Mouse (Mus musculus) liver, embryonic 14.5 days (tissue): ENCODE results near the gene Gm21981. TPM values are rescaled to one million over a fixed set of nuclear protein-coding genes. Genes with fewer than 3 reads are reported as not detected.

ENCODE experiments used
- ATAC-seq: fragments of 200-750 bp; cut with Nextera tagmentation; 2 replicates; pipeline ENCODE4 v1.8.0; 2017; ENCODE audit warnings: moderate number of reproducible peaks, mild to moderate bottlenecking, moderate library complexity; ENCODE audit not compliant: insufficient read depth
- DNase-seq, 3 experiments: peaks; one replicate each; pipeline ENCODE4 v3.0.0-alpha.2; 2012 to 2013; ENCODE audit warnings: low read depth in 3 of 3, low spot score in 3 of 3
- H3K27ac ChIP-seq: fragments of 300-500 bp; sonication (generic); 2 replicates; pipeline ENCODE4 v1.5.1; 2014; ENCODE audit warnings: moderate library complexity, mild to moderate bottlenecking, control low read depth, inconsistent platforms
- H3K27me3 ChIP-seq: fragments of 300-500 bp; sonication (generic); 2 replicates; pipeline ENCODE4 v1.6.1; 2014; ENCODE audit warnings: mild to moderate bottlenecking, low read length, moderate library complexity; ENCODE audit not compliant: control insufficient read depth, insufficient read depth
- H3K36me3 ChIP-seq: fragments of 300-500 bp; sonication (generic); replicated peaks from 2 replicates; pipeline ENCODE4 v1.6.1; 2014; ENCODE audit warnings: low read depth; ENCODE audit not compliant: control insufficient read depth, insufficient read depth
- H3K4me1 ChIP-seq, 2 experiments: fragments of 200-500 bp in 1 of 2; fragments of 300-500 bp in 1 of 2; sonication (generic) in 1 of 2; replicated peaks; 2 replicates each; pipeline ENCODE4 v1.6.1; 2012 to 2014; ENCODE audit warnings: antibody characterized with exemption in 1 of 2, inconsistent platforms in 1 of 2, low read length in 1 of 2; ENCODE audit not compliant: control insufficient read depth in 2 of 2, insufficient read depth in 2 of 2
- H3K4me2 ChIP-seq: fragments of 300-500 bp; sonication (generic); 2 replicates; pipeline ENCODE4 v1.6.1; 2014; ENCODE audit warnings: low read depth, mild to moderate bottlenecking, control low read depth, moderate library complexity
- H3K4me3 ChIP-seq, 2 experiments: fragments of 200-500 bp in 1 of 2; fragments of 300-500 bp in 1 of 2; sonication (generic) in 1 of 2; 2 replicates each; pipeline ENCODE4 v1.5.1; 2012 to 2014; ENCODE audit warnings: low read depth in 2 of 2, low read length in 2 of 2, mild to moderate bottlenecking in 2 of 2, control low read depth in 1 of 2, inconsistent platforms in 1 of 2, moderate library complexity in 1 of 2; ENCODE audit not compliant: insufficient read depth in 1 of 2
- H3K9ac ChIP-seq: fragments of 300-500 bp; sonication (generic); replicated peaks from 2 replicates; pipeline ENCODE4 v1.6.1; 2014; ENCODE audit warnings: mild to moderate bottlenecking, control low read depth, moderate library complexity
- H3K9me3 ChIP-seq: fragments of 300-500 bp; sonication (generic); 2 replicates; pipeline ENCODE4 v1.6.1; 2016; ENCODE audit warnings: low read length, mixed read lengths; ENCODE audit not compliant: control insufficient read depth
- CTCF ChIP-seq: IDR thresholded peaks from 2 replicates; pipeline ENCODE4 v1.5.1; 2016; ENCODE audit warnings: antibody characterized with exemption, low read depth, control low read depth
- EP300 ChIP-seq: IDR thresholded peaks from 2 replicates; pipeline ENCODE4 v1.6.1; 2016; ENCODE audit warnings: antibody characterized with exemption, low read depth
- WGBS: fragments of 180-500 bp; shearing (Covaris S2); extraction: QIAGEN DNeasy Blood & Tissue Kit; methylation state at CpG from one replicate; pipeline ENCODE4 v1.1.7; 2014; ENCODE audit not compliant: insufficient replicate concordance; 5-methylcytosine and 5-hydroxymethylcytosine counted together
- polyA plus RNA-seq, 2 experiments: library from polyadenylated mRNA; depleted of rRNA in 1 of 2; stranded (reverse) in 1 of 2; unstranded in 1 of 2; fragments of >200 nt; fragmentation: Nextera tagmentation in 1 of 2; extraction: Ambion mirVana in 1 of 2; gene quantifications; 2 replicates each; pipeline versions ENCODE4 v1.2.1 to v1.2.3; 2012 to 2014

Gene Gm21981
- polyA plus RNA-seq (2012; rRNA removed) (0.18 and 0.32 TPM in 2 replicates), polyA plus RNA-seq (2014; fragmentation: Nextera tagmentation; extraction: Ambion mirVana) (0.30 TPM in 1 of 2 replicates, not detected in the other)

- ATAC-seq = no peak
- H3K27me3 ChIP-seq = peaks cover 20% of the 10 kb centered on the region
Observed at GRCm38 (mm10) chr17:47694442-47694502, at the start of gene Gm21981. TSS of gene Gm21981 (minus strand) at chr17:47694455.

GRCm38 (mm10) chr17:47742991-47743734 is 48.9 kb upstream of the Gm21981 start:
- Histone ChIP-seq H3K4me3 (no peak overlapping the region), H3K9ac (no peak overlapping the region), H3K4me1 (peaks cover 10 to 16% of the 10 kb centered on the region in 2 experiments), H3K27ac (no peak overlapping the region), H3K36me3 (no peaks in the 10 kb centered on the region), H3K4me2 (peak overlapping the region; percentile 20), H3K9me3 (no peaks in the 10 kb centered on the region), H3K27me3 (peaks cover 8% of the 10 kb centered on the region)
- DNase-seq = no peak
- WGBS = 6% methylated on average over 16 of the region's 16 CpGs
- TF ChIP-seq EP300 = 0 out of 2 replicates have a peak, but pooled peaks have one; percentile 10
- peak; percentile 73 for TF ChIP-seq CTCF
- peak; percentile 80 for ATAC-seq

More at GRCm38 (mm10) chr17:47694442-47694502, at the start of gene Gm21981:
- H3K9me3 ChIP-seq = no peaks in the 10 kb centered on the region
- H3K4me3 ChIP-seq = peak within 1 kb of the TSS; percentile 56 to 62
- H3K4me1 ChIP-seq = peaks cover 0 to 4% of the 10 kb centered on the region in 2 experiments; a peak in 2 of 4 replicates
- TF ChIP-seq CTCF (no peak), EP300 (no peak)
- H3K4me2 ChIP-seq = peak within 1 kb of the TSS; percentile 83
- no peak within 1 kb of the TSS for H3K27ac ChIP-seq
- H3K36me3 ChIP-seq = no peaks in the 10 kb centered on the region
- H3K9ac ChIP-seq = peak within 1 kb of the TSS; percentile 59
- WGBS = 0% methylated on average over 3 of the region's 3 CpGs
- DNase-seq = no peak

GRCm38 (mm10) chr17:47740186-47740585 is 45.9 kb upstream of the Gm21981 start:
- 69% methylated on average over 2 of the region's 2 CpGs for WGBS
- Histone ChIP-seq H3K9me3 (no peaks in the 10 kb centered on the region), H3K36me3 (no peaks in the 10 kb centered on the region), H3K27me3 (peaks cover 12% of the 10 kb centered on the region), H3K4me2 (no peak overlapping the region), H3K9ac (no peak overlapping the region), H3K4me1 (peaks cover 10 to 16% of the 10 kb centered on the region in 2 experiments), H3K4me3 (no peak overlapping the region), H3K27ac (no peak overlapping the region)
- DNase-seq = no peak
- TF ChIP-seq EP300 (no peak), CTCF (peak; percentile 49)
- no peak for ATAC-seq

- no peak for DNase-seq
- Histone ChIP-seq H3K9ac (no peak overlapping the region), H3K27me3 (peaks cover 12% of the 10 kb centered on the region), H3K4me3 (peak overlapping the region in 1 of 2 experiments; percentile 67; a peak in 3 of 4 replicates), H3K36me3 (no peaks in the 10 kb centered on the region), H3K27ac (no peak overlapping the region), H3K9me3 (no peaks in the 10 kb centered on the region), H3K4me1 (peaks cover 10 to 16% of the 10 kb centered on the region in 2 experiments), H3K4me2 (peak overlapping the region; percentile 78)
- TF ChIP-seq EP300 (no peak), CTCF (no peak)
- WGBS = 24% methylated on average over 19 of the region's 20 CpGs
- ATAC-seq = no peak
Observed at GRCm38 (mm10) chr17:47738879-47739798, 44.9 kb upstream of the Gm21981 start.
